Mouse (Mus musculus) C2C12 (cell line): ENCODE results near the gene Acat3.

Experiments
- CEBPB ChIP-seq: IDR thresholded peaks from one replicate; pipeline ENCODE4 v1.6.1; 2011; ENCODE audit warnings: low read depth, mild to moderate bottlenecking, control low read depth, moderate library complexity
- CTCF ChIP-seq: IDR thresholded peaks from one replicate; pipeline ENCODE4 v1.5.1; 2011; ENCODE audit not compliant: control insufficient read depth, insufficient read depth, insufficient read length
- FOSL1 ChIP-seq: IDR thresholded peaks from one replicate; pipeline ENCODE4 v1.8.0; 2011; ENCODE audit warnings: mild to moderate bottlenecking, low read length; ENCODE audit not compliant: poor library complexity, insufficient read depth, severe bottlenecking
- MAX ChIP-seq: IDR thresholded peaks from one replicate; pipeline ENCODE4 v1.6.1; 2011; ENCODE audit warnings: mild to moderate bottlenecking, control low read depth
- USF1 ChIP-seq: IDR thresholded peaks from one replicate; pipeline ENCODE4 v1.6.1; 2011; ENCODE audit warnings: low read depth, mild to moderate bottlenecking, control low read depth, moderate library complexity

- TF ChIP-seq CTCF, result no peak
- no peak for TF ChIP-seq USF1
- TF ChIP-seq FOSL1, result no peak
- no peak for TF ChIP-seq CEBPB
- TF ChIP-seq MAX, result no peak
These were observed 9.3 kb upstream of the Acat3 start for GRCm38 (mm10) chr17:12949669-12950068.
